Mouse (Mus musculus): ENCODE measurements around the gene Gm17455. TPM values are rescaled to one million over a fixed set of nuclear protein-coding genes. Genes with fewer than 3 reads are reported as not detected.
A peak's percentile ranks its signal among the peaks of the same experiment; 100 is the strongest.

Gm17455 gene
- polyA plus RNA-seq (2012; rRNA removed), result 0.72 and 2.6 TPM in 2 replicates

DNA sequence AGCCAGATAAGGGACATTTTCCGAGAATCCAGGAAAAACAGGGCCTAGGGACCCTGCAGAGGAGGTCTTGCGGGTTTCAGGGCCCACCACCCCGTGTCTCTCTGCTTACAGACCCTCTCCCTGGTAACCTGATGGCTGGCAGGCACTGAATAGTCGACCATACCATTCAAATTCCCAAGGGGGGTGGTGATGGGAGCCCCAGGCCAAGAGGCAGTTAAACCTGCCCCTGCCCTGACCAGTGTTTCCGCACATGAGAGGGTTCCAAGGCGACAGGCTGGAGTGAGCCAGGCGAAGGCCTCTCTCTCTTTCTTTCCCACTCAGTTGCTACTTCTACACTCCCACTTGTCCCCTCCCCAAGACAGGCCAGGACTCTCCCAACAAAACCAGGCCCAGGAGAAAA lies at the start of gene Gm17455:
Gm17455 (plus strand) TSS at position 278 of the 400 bp plus-strand sequence.
- H3K27ac ChIP-seq (ENCODE audit: insufficient read depth, low read length), result no peak within 1 kb of the TSS
- no peak for TF ChIP-seq POLR2A (IDR thresholded peaks at IDR 0.05; ENCODE audit: extremely low read depth, insufficient read depth, low read length)
- no peak for TF ChIP-seq CTCF (IDR thresholded peaks at IDR 0.05; ENCODE audit: extremely low read depth, insufficient read depth, low read length)
- H3K4me1 ChIP-seq (ENCODE audit: control insufficient read depth, insufficient read depth, low read length), result no peaks in the 10 kb centered on the region
- no peak within 1 kb of the TSS for H3K4me3 ChIP-seq (ENCODE audit: insufficient read depth, low read length)

DNA sequence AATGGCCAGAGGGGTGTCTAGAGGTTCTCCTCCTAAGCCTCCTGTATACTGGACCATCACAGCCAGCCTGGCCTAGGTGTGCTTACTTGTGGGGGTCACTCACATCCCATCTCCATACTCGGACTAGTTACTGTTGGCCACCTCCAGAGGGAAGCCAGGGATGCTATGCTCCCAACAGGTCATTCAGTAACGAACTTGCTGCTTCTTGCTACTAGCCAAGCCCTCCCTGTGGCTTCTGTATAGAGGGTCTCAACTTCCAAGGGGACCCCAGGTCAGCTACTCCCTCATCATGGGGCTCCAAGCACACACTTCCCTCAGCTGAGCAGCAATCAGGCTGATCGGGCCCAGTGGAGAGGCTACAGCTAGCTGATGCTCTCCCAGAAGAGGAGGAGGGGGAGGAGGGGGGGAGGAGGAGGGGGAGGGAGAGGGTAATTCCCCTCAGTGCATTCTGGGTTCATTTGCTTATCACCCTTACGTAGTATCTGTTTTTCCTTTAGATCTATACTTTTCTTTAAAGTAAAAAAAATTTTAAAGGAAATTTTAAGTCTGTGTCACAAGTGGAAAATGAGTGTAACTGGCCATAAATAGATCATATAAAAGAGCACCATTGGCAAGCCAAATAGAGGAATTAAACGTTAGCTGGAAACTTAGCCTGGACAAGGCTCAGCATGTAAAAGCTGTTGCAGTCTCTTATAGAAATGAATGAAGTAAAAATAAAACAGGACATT lies 49.3 kb upstream of the Gm17455 start:
- Histone ChIP-seq H3K4me3 (ENCODE audit: insufficient read depth, low read length) (no peak overlapping the region), H3K4me1 (ENCODE audit: control insufficient read depth, insufficient read depth, low read length) (0 out of 2 replicates have a peak, but pooled peaks cover 2% of the 10 kb centered on the region), H3K27ac (ENCODE audit: insufficient read depth, low read length) (no peak overlapping the region)
- TF ChIP-seq POLR2A (IDR thresholded peaks at IDR 0.05; ENCODE audit: extremely low read depth, insufficient read depth, low read length) (no peak), CTCF (IDR thresholded peaks at IDR 0.05; ENCODE audit: extremely low read depth, insufficient read depth, low read length) (no peak)

DNA sequence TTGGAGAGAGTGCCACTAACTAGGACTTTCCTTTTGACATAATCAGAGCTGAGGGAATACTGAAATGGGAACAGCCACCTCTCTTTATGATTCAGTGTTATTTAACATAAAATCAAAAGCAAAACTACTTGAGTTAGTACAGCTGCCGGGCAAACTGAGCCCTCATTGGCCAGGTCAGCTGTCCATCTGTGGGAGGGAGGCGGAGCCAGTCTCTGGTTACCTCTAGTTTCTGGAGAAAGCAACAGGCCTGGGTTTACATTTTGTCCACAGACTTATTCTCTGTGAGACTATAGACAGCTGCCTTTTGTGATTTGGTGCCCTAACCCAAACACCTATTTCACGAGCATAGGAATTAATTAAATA lies 48.7 kb upstream of the Gm17455 start:
- Histone ChIP-seq H3K4me3 (ENCODE audit: insufficient read depth, low read length) (no peak overlapping the region), H3K27ac (ENCODE audit: insufficient read depth, low read length) (no peak overlapping the region; the same call in 1 of the 2 replicates), H3K4me1 (ENCODE audit: control insufficient read depth, insufficient read depth, low read length) (0 out of 2 replicates have a peak, but pooled peaks cover 2% of the 10 kb centered on the region)
- TF ChIP-seq POLR2A (IDR thresholded peaks at IDR 0.05; ENCODE audit: extremely low read depth, insufficient read depth, low read length) (no peak), CTCF (IDR thresholded peaks at IDR 0.05; ENCODE audit: extremely low read depth, insufficient read depth, low read length) (no peak)

DNA sequence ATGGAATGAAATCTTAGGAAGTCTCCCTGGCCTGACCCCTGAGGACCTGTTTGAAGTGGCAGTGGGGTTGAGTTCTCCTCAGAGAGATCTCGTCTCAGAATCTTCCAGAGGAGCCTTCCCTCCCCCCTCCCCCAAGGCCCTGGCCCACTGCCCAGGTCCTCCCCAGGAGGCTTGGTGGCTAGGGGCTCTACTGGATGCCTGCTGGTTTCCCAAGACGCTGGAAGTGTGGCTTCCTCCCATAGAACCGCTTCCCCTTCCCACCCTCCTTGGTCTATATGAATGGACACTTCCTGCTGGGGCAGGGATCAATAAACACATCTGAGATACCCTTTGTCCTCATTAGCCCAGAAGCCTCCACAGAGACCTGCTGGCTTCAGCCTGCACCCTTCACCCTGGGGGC lies 48.3 kb upstream of the Gm17455 start:
- no peak overlapping the region for H3K4me3 ChIP-seq (ENCODE audit: insufficient read depth, low read length)
- TF ChIP-seq CTCF (IDR thresholded peaks at IDR 0.05; ENCODE audit: extremely low read depth, insufficient read depth, low read length) (no peak), POLR2A (IDR thresholded peaks at IDR 0.05; ENCODE audit: extremely low read depth, insufficient read depth, low read length) (no peak)
- H3K27ac ChIP-seq (ENCODE audit: insufficient read depth, low read length), result peak overlapping the region; percentile 42

GRCm38 (mm10) chr10:60351761-60352455 lies 47.6 kb upstream of the Gm17455 start:
- H3K27ac ChIP-seq (ENCODE audit: insufficient read depth, low read length), result peak overlapping the region; percentile 42
- TF ChIP-seq POLR2A (IDR thresholded peaks at IDR 0.05; ENCODE audit: extremely low read depth, insufficient read depth, low read length) (no peak), CTCF (IDR thresholded peaks at IDR 0.05; ENCODE audit: extremely low read depth, insufficient read depth, low read length) (no peak)
- 0 out of 2 replicates have a peak, but pooled peaks cover 2% of the 10 kb centered on the region for H3K4me1 ChIP-seq (ENCODE audit: control insufficient read depth, insufficient read depth, low read length)
- no peak overlapping the region for H3K4me3 ChIP-seq (ENCODE audit: insufficient read depth, low read length)

More for the DNA sequence above, 48.3 kb upstream of the Gm17455 start:
- H3K4me1 ChIP-seq (ENCODE audit: control insufficient read depth, insufficient read depth, low read length), result 0 out of 2 replicates have a peak, but pooled peaks cover 2% of the 10 kb centered on the region

- no peak overlapping the region for H3K4me3 ChIP-seq (ENCODE audit: insufficient read depth, low read length)
- TF ChIP-seq POLR2A (IDR thresholded peaks at IDR 0.05; ENCODE audit: extremely low read depth, insufficient read depth, low read length), result no peak
- no peak for TF ChIP-seq CTCF (IDR thresholded peaks at IDR 0.05; ENCODE audit: extremely low read depth, insufficient read depth, low read length)
- no peak overlapping the region for H3K27ac ChIP-seq (ENCODE audit: insufficient read depth, low read length)
- H3K4me1 ChIP-seq (ENCODE audit: control insufficient read depth, insufficient read depth, low read length), result 0 out of 2 replicates have a peak, but pooled peaks cover 2% of the 10 kb centered on the region
These were observed 46.1 kb upstream of the Gm17455 start for GRCm38 (mm10) chr10:60353241-60354002.

- no peak overlapping the region for H3K27ac ChIP-seq (ENCODE audit: insufficient read depth, low read length)
- TF ChIP-seq POLR2A (IDR thresholded peaks at IDR 0.05; ENCODE audit: extremely low read depth, insufficient read depth, low read length) (no peak), CTCF (IDR thresholded peaks at IDR 0.05; ENCODE audit: extremely low read depth, insufficient read depth, low read length) (no peak)
- H3K4me1 ChIP-seq (ENCODE audit: control insufficient read depth, insufficient read depth, low read length), result 0 out of 2 replicates have a peak, but pooled peaks cover 2% of the 10 kb centered on the region
- no peak overlapping the region for H3K4me3 ChIP-seq (ENCODE audit: insufficient read depth, low read length)
These were observed 45.6 kb upstream of the Gm17455 start for GRCm38 (mm10) chr10:60354003-60354325.

DNA sequence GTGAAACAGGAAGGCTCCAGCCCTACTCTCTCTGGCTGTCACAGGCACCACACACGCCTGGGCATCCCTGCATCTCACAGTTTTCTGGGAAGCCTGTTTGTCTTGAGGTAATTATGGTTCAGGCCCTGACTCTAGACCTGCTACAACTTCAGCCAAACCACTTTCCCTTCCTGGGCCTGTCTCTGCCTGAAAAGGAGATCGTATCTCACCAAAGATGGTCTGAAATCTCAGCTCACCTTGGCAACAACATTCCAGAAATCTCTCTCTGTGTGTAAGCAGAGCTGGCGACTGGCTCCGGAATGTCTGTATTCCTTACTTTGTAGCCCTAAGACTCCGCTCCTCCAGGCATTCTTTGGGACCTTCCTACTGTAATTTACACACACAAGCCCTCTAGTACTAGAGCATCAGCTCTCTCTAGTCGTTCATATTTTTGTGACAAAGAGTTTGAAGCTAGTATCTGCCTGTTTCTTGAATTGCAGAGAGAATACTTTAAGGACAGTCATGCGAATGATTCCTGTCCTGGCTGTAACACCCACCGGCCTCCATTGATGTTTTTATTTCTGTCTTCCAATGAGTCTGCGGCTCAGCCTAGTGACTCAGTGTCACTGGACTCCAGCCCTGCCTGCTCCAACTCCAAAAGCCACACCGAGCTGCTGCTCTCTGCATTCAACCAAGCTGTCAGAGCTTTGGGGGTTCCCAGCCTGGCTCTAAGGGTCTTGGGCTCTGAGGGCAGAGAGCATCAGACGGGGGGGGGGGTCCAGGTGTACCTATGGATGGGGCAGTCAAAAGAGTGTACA lies 44.4 kb upstream of the Gm17455 start:
- Histone ChIP-seq H3K27ac (ENCODE audit: insufficient read depth, low read length) (no peak overlapping the region), H3K4me3 (ENCODE audit: insufficient read depth, low read length) (no peak overlapping the region), H3K4me1 (ENCODE audit: control insufficient read depth, insufficient read depth, low read length) (0 out of 2 replicates have a peak, but pooled peaks cover 2% of the 10 kb centered on the region)
- TF ChIP-seq POLR2A (IDR thresholded peaks at IDR 0.05; ENCODE audit: extremely low read depth, insufficient read depth, low read length) (no peak), CTCF (IDR thresholded peaks at IDR 0.05; ENCODE audit: extremely low read depth, insufficient read depth, low read length) (no peak)

- no peak for TF ChIP-seq CTCF (IDR thresholded peaks at IDR 0.05; ENCODE audit: extremely low read depth, insufficient read depth, low read length)
- no peak for TF ChIP-seq POLR2A (IDR thresholded peaks at IDR 0.05; ENCODE audit: extremely low read depth, insufficient read depth, low read length)
- Histone ChIP-seq H3K27ac (ENCODE audit: insufficient read depth, low read length) (no peak overlapping the region), H3K4me3 (ENCODE audit: insufficient read depth, low read length) (no peak overlapping the region), H3K4me1 (ENCODE audit: control insufficient read depth, insufficient read depth, low read length) (no peaks in the 10 kb centered on the region)
These were observed 42.1 kb upstream of the Gm17455 start for GRCm38 (mm10) chr10:60357441-60357840.

Data from cortical plate, adult 2 months (tissue).